Mouse (Mus musculus): ENCODE results near the gene Gm20916.
"Not testable (repeated sequence)": the region's sequence is repeated elsewhere in the genome, so short reads cannot be mapped to it uniquely, and the experiment has no call there.

Gm20916 gene

DNA sequence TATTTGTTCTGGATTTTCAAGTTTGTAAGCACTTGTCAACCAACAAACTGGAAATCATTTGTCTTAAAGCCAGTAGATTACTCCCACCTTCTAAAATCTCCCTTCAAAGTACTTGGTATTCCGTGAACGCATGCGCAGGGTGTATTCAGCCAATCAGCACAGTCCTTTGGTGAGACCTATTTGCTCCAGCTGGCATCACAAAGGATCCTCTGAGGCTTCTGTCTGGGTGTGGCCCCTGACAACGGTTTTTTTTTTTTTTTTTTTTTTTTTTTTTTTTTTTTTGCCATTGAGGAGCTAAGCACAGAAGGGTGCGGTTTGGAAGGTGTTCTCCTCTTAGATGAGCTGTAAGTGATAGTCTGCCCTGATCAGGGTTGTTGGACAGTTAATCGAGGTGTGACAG is at the start of gene Gm20916:
Gene Gm20916 (plus strand): TSS at position 301 of the 400 bp plus-strand sequence.
- not testable (repeated sequence) for DNase-seq
